Mouse (Mus musculus): ENCODE data around the gene Dusp7.

DNA sequence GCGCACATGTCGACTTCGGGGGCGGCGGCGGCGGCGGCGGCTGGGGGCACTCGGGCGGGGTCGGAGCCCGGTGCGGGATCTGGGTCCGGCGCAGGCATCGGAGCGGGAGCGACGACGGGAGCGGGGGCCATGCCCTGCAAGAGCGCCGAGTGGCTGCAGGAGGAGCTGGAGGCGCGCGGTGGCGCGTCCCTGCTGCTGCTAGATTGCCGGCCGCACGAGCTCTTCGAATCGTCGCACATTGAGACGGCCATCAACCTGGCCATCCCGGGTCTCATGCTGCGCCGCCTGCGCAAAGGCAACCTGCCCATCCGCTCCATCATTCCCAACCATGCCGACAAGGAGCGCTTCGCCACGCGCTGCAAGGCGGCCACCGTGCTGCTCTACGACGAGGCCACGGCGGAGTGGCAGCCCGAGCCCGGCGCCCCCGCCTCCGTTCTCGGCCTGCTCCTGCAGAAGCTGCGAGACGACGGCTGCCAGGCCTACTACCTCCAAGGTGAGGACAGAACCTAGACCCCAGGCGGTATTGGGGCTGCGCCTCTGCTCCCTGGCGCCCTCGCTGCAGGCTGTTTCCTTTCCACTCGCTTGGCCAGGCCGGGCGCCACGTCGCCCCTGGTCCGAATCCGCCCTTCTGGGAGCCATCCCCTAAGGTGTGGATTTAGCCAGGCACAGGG, 534 bp downstream of the Dusp7 start:
- TF ChIP-seq CTCF (IDR thresholded peaks at IDR 0.05) (peak; percentile 62), EP300 (IDR thresholded peaks at IDR 0.05) (no peak)

Data from lung, postnatal 0 days (tissue).